Mouse (Mus musculus): Measurements from ENCODE around the gene Zfp1. TPM values are rescaled to one million over a fixed set of nuclear protein-coding genes. Genes with fewer than 3 reads are reported as not detected.

The Zfp1 gene
- polyA plus RNA-seq, 1 experiment from 2014 or later, result 21.2 TPM

DNA sequence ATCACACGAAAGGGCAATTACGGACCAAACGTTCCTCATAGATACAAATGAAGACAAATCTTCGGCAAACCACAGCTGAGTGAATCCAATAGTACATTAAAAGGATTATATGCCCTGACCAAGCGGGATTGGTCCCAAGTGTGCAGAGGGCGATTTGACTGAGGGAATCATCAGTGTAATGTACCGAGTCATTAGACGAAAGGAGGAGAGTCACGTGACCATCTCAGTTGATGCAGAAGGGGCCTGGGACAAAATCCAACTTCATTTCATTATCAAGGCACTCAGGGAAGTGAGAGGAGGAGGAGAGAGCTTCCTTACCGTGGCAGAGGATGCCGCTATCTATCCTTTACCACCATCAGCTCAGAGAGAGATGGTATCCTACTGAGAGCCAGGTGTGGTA is 38.0 kb downstream of the Zfp1 start:
- Histone ChIP-seq H3K4me2 (no peak overlapping the region), H3K4me3 (replicated peaks) (no peak overlapping the region), H3K9me3 (replicated peaks) (peaks cover 3% of the 10 kb centered on the region; the same call in 1 of the 2 replicates), H3K27ac (no peak overlapping the region), H3K9ac (no peak overlapping the region), H3K36me3 (no peaks in the 10 kb centered on the region), H3K27me3 (no peaks in the 10 kb centered on the region), H3K4me1 (peaks cover 6% of the 10 kb centered on the region; the same call in 1 of the 2 replicates)
- WGBS, result 80% methylated on average over 11 of the region's 11 CpGs
- no peak for ATAC-seq (replicated peaks; ENCODE audit: low FRiP score)

DNA sequence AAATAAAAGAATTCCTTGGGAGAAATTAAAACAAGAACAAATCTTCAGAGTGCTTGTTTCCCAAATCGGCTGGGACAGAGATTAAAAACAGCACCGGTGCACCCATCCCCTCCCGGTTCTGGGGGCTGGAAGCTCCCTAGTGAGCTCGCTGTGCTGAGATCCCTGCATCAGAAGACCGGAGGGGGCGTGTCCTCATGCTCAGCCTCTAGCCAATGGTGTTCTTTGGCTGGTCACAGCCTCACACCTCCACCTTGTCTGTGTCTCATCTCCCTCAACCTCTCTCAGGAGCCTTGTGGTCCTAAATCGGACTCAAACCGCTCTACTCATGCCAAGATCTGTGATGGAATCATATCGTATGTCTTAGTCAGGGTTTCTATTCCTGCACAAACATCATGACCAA is 39.3 kb downstream of the Zfp1 start:
- H3K9me3 ChIP-seq (replicated peaks), result no peaks in the 10 kb centered on the region
- ATAC-seq (replicated peaks; ENCODE audit: low FRiP score), result no peak
- H3K36me3 ChIP-seq, result no peaks in the 10 kb centered on the region
- no peak overlapping the region for H3K4me3 ChIP-seq (replicated peaks)
- H3K27ac ChIP-seq, result no peak overlapping the region
- peaks cover 6% of the 10 kb centered on the region; the same call in 1 of the 2 replicates for H3K4me1 ChIP-seq
- 25% methylated on average over 9 of the region's 9 CpGs for WGBS
- no peak overlapping the region for H3K4me2 ChIP-seq
- no peak overlapping the region for H3K9ac ChIP-seq
- no peaks in the 10 kb centered on the region for H3K27me3 ChIP-seq

DNA sequence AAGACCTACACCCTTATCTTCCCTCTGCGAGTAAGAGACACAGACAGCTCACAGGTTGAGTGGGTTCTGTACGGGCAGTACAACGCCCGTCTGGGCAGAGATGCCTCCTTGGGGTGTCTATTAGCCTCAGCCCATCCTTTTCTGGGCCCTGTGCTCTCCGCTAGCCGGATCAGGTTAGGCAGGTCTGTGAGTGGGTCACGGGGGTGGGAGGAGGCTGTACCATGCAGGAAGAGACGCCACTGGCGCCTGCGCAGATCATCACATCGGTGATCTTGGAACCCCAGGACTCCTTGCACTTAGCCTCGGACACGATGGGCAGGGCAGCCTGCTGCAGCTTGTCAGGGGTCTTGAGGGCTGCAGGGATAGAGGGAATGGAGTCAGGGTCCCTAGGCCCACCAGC is 43.7 kb downstream of the Zfp1 start:
- WGBS, result 81% methylated on average over 13 of the region's 13 CpGs
- H3K36me3 ChIP-seq, result no peaks in the 10 kb centered on the region
- no peak overlapping the region for H3K27ac ChIP-seq
- H3K9me3 ChIP-seq (replicated peaks), result no peaks in the 10 kb centered on the region
- H3K27me3 ChIP-seq, result no peaks in the 10 kb centered on the region
- no peaks in the 10 kb centered on the region; the same call in 1 of the 2 replicates for H3K4me1 ChIP-seq
- H3K4me2 ChIP-seq, result no peak overlapping the region
- ATAC-seq (replicated peaks; ENCODE audit: low FRiP score), result 0 out of 2 replicates have a peak, but pooled peaks have one; percentile 36
- no peak overlapping the region for H3K9ac ChIP-seq
- H3K4me3 ChIP-seq (replicated peaks), result no peak overlapping the region

GRCm38 (mm10) chr8:111690960-111691445 is 47.8 kb downstream of the Zfp1 start, which contains the start of gene Ctrb1:
Gene Ctrb1, minus strand, starts transcription at chr8:111691010.
- H3K4me3 ChIP-seq (replicated peaks), result no peak within 1 kb of the TSS
- no peak for ATAC-seq (replicated peaks; ENCODE audit: low FRiP score)

GRCm38 (mm10) chr8:111693261-111693741 is 50.1 kb downstream of the Zfp1 start:
- Histone ChIP-seq H3K9ac (no peak overlapping the region), H3K36me3 (no peaks in the 10 kb centered on the region), H3K9me3 (replicated peaks) (no peaks in the 10 kb centered on the region), H3K4me1 (peaks cover 8% of the 10 kb centered on the region), H3K27ac (peak overlapping the region; percentile 28; the same call in 1 of the 2 replicates), H3K4me3 (replicated peaks) (no peak overlapping the region), H3K27me3 (no peaks in the 10 kb centered on the region), H3K4me2 (no peak overlapping the region)
- ATAC-seq (replicated peaks; ENCODE audit: low FRiP score), result 0 out of 2 replicates have a peak, but pooled peaks have one; percentile 46
- whole genome bisulfite sequencing, result 41% methylated on average over 6 of the region's 6 CpGs

More at GRCm38 (mm10) chr8:111690960-111691445, 47.8 kb downstream of the Zfp1 start, which contains the start of gene Ctrb1:
- Histone ChIP-seq H3K9me3 (replicated peaks) (no peaks in the 10 kb centered on the region), H3K27ac (no peak within 1 kb of the TSS), H3K4me1 (peaks cover 8% of the 10 kb centered on the region), H3K9ac (no peak within 1 kb of the TSS), H3K4me2 (no peak within 1 kb of the TSS), H3K36me3 (no peaks in the 10 kb centered on the region), H3K27me3 (no peaks in the 10 kb centered on the region)
- 80% methylated on average over 2 of the region's 2 CpGs for WGBS

GRCm38 (mm10) chr8:111695441-111695840 is 52.2 kb downstream of the Zfp1 start:
- no peak overlapping the region for H3K4me3 ChIP-seq (replicated peaks)
- no peak for ATAC-seq (replicated peaks; ENCODE audit: low FRiP score)
- H3K4me2 ChIP-seq, result no peak overlapping the region
- peaks cover 8% of the 10 kb centered on the region for H3K4me1 ChIP-seq
- no peaks in the 10 kb centered on the region for H3K9me3 ChIP-seq (replicated peaks)
- WGBS, result 47% methylated on average over 7 of the region's 7 CpGs
- 0 out of 2 replicates have a peak overlapping the region, but pooled peaks have one; percentile 16 for H3K27ac ChIP-seq
- no peaks in the 10 kb centered on the region for H3K27me3 ChIP-seq
- H3K36me3 ChIP-seq, result no peaks in the 10 kb centered on the region
- H3K9ac ChIP-seq, result no peak overlapping the region

DNA sequence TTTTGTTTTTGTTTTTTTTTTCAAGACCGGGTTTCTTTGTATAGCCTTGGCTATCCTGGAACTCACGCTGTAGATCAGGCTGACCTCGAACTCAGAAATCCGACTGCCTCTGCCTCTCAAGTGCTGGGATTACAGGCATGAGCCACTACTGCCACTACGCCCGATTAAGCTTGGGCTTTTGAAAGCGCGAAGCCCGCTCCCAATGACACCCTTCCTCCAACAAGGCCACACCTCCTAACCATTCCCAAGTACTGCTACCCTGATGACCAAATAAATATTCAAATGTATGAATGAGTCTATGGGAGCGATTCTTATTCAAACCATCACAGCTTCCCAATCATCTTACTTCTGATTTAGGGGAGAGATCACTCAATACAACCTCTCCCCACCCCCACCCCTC is 54.5 kb downstream of the Zfp1 start:
- Histone ChIP-seq H3K4me1 (peaks cover 8% of the 10 kb centered on the region), H3K36me3 (no peaks in the 10 kb centered on the region), H3K27ac (no peak overlapping the region), H3K4me2 (no peak overlapping the region), H3K9ac (no peak overlapping the region), H3K9me3 (replicated peaks) (no peaks in the 10 kb centered on the region), H3K4me3 (replicated peaks) (no peak overlapping the region), H3K27me3 (no peaks in the 10 kb centered on the region)
- WGBS, result 82% methylated on average over 10 of the region's 10 CpGs
- no peak for ATAC-seq (replicated peaks; ENCODE audit: low FRiP score)

GRCm38 (mm10) chr8:111699035-111699434 is 55.8 kb downstream of the Zfp1 start:
- no peak for ATAC-seq (replicated peaks; ENCODE audit: low FRiP score)

GRCm38 (mm10) chr8:111700201-111700600 is 57.0 kb downstream of the Zfp1 start:
- Histone ChIP-seq H3K4me1 (peaks cover 3% of the 10 kb centered on the region; the same call in 1 of the 2 replicates), H3K9ac (no peak overlapping the region), H3K27me3 (no peaks in the 10 kb centered on the region), H3K4me2 (no peak overlapping the region), H3K4me3 (replicated peaks) (no peak overlapping the region), H3K36me3 (no peaks in the 10 kb centered on the region), H3K9me3 (replicated peaks) (no peaks in the 10 kb centered on the region), H3K27ac (no peak overlapping the region)
- no peak for ATAC-seq (replicated peaks; ENCODE audit: low FRiP score)
- WGBS, result 78% methylated on average over 3 of the region's 3 CpGs

More at GRCm38 (mm10) chr8:111699035-111699434, 55.8 kb downstream of the Zfp1 start:
- H3K36me3 ChIP-seq, result no peaks in the 10 kb centered on the region
- H3K4me2 ChIP-seq, result no peak overlapping the region
- no peaks in the 10 kb centered on the region for H3K4me1 ChIP-seq
- H3K27ac ChIP-seq, result no peak overlapping the region
- no peaks in the 10 kb centered on the region for H3K27me3 ChIP-seq
- no peak overlapping the region for H3K4me3 ChIP-seq (replicated peaks)
- no peak overlapping the region for H3K9ac ChIP-seq
- whole genome bisulfite sequencing, result 13% methylated on average over 1 of the region's 1 CpGs
- no peaks in the 10 kb centered on the region for H3K9me3 ChIP-seq (replicated peaks)

DNA sequence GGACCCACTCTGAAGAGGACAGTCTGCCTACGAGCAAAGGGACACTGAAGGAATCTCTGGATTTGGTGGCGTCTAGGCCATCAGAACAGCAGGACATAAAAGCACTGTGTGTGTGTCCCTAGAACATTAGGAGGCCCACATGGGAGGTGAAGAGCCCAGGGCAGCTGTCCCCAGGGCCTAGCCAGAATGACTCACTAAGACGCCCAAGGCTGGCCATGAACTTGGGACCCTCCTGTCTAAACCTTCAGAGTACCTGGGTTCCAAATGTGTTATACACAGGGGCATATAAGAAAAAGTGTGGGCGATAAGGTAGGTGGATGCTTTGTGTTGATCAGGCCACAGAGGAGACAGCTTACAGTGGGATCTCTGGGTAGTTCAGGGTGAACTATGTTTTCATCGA is 57.5 kb downstream of the Zfp1 start:
- H3K4me1 ChIP-seq, result peaks cover 5% of the 10 kb centered on the region; the same call in 1 of the 2 replicates
- WGBS, result 90% methylated on average over 5 of the region's 5 CpGs

DNA sequence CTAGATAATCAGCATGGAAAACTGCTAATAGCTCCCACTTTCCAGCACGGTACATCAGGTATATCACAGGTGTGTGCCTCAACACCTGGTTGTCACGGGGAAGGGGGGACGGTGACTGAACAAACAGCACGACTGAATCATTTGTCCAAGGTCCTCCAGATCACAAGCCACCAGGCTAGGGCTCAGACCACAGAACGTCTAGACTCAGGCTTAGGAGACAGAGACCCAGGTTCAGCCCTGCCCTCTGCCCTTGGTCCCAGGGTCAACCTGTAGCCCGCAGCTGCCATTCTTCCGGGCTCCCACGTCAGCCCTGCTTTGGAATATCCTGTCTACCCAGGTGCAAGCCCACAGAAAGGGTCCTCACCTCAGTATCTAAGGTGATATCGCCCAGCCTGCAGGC is 58.2 kb downstream of the Zfp1 start:
- no peaks in the 10 kb centered on the region for H3K9me3 ChIP-seq (replicated peaks)
- H3K4me3 ChIP-seq (replicated peaks), result no peak overlapping the region
- peaks cover 5% of the 10 kb centered on the region; the same call in 1 of the 2 replicates for H3K4me1 ChIP-seq
- no peak for ATAC-seq (replicated peaks; ENCODE audit: low FRiP score)
- H3K27ac ChIP-seq, result no peak overlapping the region
- no peaks in the 10 kb centered on the region for H3K27me3 ChIP-seq
- 77% methylated on average over 9 of the region's 9 CpGs for WGBS
- H3K36me3 ChIP-seq, result no peaks in the 10 kb centered on the region
- no peak overlapping the region for H3K4me2 ChIP-seq
- no peak overlapping the region for H3K9ac ChIP-seq

More for the DNA sequence above, 57.5 kb downstream of the Zfp1 start:
- Histone ChIP-seq H3K36me3 (no peaks in the 10 kb centered on the region), H3K9ac (no peak overlapping the region), H3K4me2 (no peak overlapping the region), H3K4me3 (replicated peaks) (no peak overlapping the region), H3K27ac (no peak overlapping the region), H3K27me3 (no peaks in the 10 kb centered on the region), H3K9me3 (replicated peaks) (no peaks in the 10 kb centered on the region)
- ATAC-seq (replicated peaks; ENCODE audit: low FRiP score), result no peak

GRCm38 (mm10) chr8:111704585-111704984 is 61.4 kb downstream of the Zfp1 start:
- Histone ChIP-seq H3K9ac (no peak overlapping the region), H3K4me3 (replicated peaks) (no peak overlapping the region), H3K9me3 (replicated peaks) (no peaks in the 10 kb centered on the region), H3K36me3 (peaks cover 11% of the 10 kb centered on the region), H3K27ac (no peak overlapping the region), H3K27me3 (no peaks in the 10 kb centered on the region), H3K4me2 (no peak overlapping the region), H3K4me1 (peaks cover 19% of the 10 kb centered on the region)
- WGBS, result 91% methylated on average over 12 of the region's 12 CpGs
- ATAC-seq (replicated peaks; ENCODE audit: low FRiP score), result no peak

Data from kidney, embryonic 15.5 days (tissue).